Mouse (Mus musculus): ENCODE measurements around the gene Fbxl22.

Fbxl22 gene

GRCm38 (mm10) chr9:66506424-66506823 lies 8.0 kb downstream of the Fbxl22 start:
- DNase-seq (ENCODE audit: low read depth) = no peak

DNA sequence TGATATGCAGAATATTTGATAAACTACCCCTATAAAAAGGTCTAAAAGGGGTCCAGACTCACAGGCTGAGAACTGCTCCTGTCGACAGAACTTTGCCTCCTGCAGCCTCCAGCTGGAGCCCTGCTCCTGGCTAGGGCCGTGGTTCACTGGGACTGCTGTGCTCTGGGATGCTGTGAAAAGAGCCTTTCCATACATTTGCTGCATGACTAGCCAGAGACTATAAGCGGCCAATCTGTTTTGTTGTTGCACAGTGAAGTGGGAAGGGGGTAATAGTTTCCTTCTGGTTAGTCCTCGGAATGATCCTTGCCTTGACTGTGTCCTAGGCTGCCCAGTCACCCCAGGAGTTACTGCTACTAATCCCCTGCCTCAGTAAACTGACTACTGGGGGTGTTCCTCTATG lies 8.4 kb downstream of the Fbxl22 start:
- no peak for DNase-seq (ENCODE audit: low read depth)

GRCm38 (mm10) chr9:66505141-66505917 lies 9.1 kb downstream of the Fbxl22 start:
- DNase-seq (ENCODE audit: low read depth) = peak; percentile 81

DNA sequence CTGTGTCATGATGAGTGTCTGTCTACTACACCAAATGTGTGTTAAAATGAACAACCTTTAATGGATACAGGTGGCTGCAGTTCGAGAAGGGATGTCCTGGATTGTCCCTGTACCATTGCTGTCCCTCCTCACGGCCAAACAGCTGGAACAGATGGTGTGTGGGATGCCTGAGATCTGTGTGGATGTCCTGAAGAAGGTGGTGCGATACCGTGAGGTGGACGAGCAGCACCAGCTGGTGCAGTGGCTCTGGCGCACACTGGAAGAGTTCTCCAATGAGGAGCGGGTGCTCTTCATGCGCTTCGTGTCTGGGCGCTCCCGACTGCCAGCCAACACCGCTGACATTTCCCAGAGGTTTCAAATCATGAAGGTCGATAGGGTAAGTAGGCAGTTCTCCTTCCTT lies 9.9 kb downstream of the Fbxl22 start:
- DNase-seq (ENCODE audit: low read depth) = no peak

DNA sequence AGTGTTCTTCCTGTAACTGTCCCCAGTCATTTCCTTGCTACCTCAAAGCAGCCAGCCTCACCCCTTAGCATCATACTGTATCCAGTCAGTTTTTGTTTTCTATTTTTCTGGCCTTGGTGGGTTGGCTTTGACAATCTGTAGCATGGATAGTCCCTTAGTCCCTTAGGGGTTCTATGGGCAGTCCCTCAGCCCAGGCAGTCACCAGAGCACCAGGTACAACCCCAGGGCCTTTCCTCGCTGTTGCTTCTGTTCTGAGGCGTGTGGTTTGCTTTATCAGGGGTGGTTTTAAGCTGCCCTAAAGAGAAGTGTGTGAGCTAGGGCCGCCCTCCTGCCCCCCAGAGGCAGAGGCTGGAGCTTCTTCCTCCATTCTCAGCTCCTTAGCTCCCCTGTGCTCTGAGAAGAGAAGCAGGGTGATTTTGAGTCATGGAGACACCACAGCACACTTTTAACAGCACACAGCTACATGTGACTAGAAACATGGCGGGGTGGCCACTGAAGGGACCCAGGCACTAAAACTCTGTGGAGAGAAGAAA lies 10.4 kb downstream of the Fbxl22 start:
- DNase-seq (ENCODE audit: low read depth) = peak; percentile 63

- no peak for DNase-seq (ENCODE audit: low read depth)
Measured at GRCm38 (mm10) chr9:66501248-66501647, 13.1 kb downstream of the Fbxl22 start.

DNA sequence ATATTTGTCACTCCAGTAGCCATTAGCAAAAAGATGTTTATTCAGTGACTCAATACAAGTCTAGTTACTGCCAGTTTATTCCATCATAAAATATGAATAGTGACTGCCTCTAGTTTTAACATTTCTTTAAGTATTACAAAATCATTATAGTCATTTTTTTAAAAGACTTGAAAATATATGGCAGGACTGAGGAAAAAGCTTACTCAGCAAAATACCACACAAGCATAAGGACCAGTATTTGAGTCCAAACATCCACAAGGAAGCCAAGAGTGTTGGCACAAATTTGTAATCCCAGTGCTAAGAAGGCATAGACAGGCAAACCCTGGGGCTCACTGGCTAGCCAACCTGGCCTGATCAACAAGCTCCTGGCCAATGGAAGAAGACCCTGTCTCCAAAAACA lies 20.4 kb downstream of the Fbxl22 start:
- no peak for DNase-seq (ENCODE audit: low read depth)

DNA sequence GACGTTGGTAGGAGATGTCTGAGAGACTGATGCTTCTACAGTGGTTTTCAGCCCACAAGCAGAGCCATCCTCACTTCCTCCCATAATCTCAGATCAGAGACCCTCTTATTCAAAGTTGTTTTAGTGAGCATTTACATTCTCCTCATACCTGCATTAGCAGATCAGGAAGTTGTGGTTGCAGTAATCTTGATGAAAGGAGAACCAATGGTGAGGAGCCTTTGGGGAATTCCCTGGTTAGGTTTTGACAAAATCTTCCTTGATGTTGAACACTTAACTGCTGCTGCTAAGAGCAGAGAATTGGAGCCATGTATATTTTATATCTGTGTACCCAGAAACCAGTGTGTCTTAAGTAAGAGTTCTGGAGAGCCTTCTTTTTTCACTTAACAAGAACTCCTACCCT lies 22.0 kb downstream of the Fbxl22 start:
- DNase-seq (ENCODE audit: low read depth) = peak; percentile 78

- no peak for DNase-seq (ENCODE audit: low read depth)
Measured at GRCm38 (mm10) chr9:66488786-66489185, 25.6 kb downstream of the Fbxl22 start.

- DNase-seq (ENCODE audit: low read depth) = no peak
Measured at GRCm38 (mm10) chr9:66483429-66483828, 31.0 kb downstream of the Fbxl22 start.

GRCm38 (mm10) chr9:66477785-66478184 lies 36.6 kb downstream of the Fbxl22 start:
- no peak for DNase-seq (ENCODE audit: low read depth)

GRCm38 (mm10) chr9:66465087-66465486 lies 49.3 kb downstream of the Fbxl22 start:
- DNase-seq (ENCODE audit: low read depth) = peak; percentile 80
